Mouse (Mus musculus): Measurements from ENCODE around the gene Lyzl6.
A peak's percentile ranks its signal among the peaks of the same experiment; 100 is the strongest.

The Lyzl6 gene

DNA sequence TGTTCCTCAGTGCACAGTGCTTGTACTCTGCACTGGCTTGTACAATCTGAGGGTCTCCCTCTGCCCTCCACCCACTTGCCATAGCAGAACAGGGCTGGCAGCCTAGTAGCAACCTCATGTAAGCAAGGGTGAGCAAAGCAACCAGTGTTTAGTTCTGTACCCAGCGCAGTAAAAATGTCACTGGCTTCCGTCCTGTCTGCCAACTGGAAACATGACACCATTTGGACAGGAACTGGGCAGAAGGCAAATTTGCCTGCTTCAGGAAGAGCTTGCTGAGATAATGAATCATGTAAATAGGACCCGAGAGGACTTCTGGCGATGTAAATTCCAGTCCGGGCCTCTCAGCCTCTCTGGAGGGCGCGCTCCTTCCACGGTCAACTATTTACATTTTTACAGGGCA is 7.0 kb upstream of the Lyzl6 start:
- no peak for DNase-seq (ENCODE audit: low spot score in 2 of 2)

DNA sequence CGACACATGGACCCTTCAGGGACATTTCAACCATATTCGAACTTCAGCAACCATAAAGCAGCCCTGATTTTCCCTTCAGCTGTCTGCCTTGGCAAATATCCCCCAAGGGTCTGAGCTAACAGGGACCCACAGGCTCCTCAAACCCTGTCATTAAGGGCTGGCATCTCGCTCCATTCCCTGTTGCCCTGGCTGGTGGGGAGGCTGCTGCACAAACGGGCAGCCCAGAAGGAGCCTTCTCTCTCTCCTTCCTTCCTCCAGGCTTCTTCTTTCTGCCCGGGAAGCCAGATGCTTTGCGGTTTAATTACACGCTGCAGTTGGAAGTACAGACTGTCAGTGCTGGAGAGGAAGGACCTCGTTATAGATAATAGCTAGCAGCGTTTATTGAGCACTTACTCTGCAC is 4.5 kb upstream of the Lyzl6 start:
- DNase-seq (ENCODE audit: low spot score in 2 of 2): no peak

DNA sequence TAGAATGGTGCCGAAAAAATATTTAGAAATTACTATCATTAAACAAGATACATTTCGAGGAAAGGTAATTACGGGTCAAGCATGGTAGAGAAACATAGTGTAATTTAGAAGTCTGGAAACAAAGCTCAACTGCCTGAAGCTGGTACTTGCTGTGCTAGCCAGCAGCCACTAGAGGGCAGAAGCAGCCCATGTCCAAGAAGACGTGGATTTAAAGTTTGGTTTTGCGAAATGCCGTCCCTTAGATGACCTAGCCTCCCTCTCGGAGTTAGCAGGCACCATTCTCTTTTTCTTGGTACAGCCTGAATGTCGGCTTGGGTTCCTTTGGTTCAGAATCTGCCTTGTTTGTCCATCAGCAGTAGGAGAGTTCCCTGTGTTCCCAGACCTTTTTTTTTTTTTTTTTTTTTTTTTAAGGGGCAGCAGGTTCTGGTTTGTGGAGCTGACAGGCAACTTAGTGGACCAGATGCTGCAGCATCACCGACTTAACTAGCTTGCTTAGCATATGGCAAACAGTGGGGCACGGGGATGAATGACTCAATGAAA is 787 bp upstream of the Lyzl6 start:
- DNase-seq (ENCODE audit: low spot score in 2 of 2): peak; percentile 14 to 16

DNA sequence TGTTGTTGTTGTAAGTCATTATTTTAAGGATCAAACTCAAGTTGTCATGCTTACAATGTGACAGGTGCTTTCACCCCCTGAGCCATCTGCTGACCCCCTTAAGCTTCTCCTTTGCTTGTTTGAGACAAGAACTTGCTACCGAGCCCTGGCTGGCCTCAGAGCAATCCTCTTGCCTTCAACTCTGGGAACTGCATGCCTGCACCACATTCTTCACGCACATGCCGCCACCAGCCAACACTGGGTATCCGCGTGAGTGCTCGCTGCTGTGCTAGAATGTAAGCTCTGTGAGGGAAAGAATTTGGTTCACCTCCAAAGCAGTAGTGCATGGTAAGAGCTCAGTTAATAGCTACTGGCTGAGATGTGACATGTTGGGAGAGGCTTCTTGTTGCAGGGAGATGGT is 2.4 kb downstream of the Lyzl6 start:
- DNase-seq (ENCODE audit: low spot score in 2 of 2): no peak

DNA sequence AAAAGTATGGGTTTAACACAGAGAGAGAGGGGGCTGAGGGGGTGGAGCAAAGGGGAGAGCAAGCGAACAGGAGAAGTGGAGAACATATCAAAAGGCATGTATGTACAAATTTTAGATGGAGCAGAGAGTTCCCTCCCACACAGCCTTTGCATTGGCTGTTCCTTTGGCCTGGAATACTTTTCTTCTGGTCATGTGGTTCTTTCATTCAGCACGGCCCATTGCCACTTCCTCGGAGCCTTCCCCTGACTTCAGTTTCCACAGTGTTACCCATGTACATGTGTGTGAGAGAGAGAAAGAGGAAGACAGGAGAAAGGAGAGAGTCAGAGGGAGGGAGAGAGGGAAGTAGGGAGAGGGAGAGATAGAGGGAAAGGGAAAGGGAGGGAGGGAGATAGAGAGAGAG is 3.2 kb downstream of the Lyzl6 start:
- DNase-seq (ENCODE audit: low spot score in 2 of 2): no peak

DNA sequence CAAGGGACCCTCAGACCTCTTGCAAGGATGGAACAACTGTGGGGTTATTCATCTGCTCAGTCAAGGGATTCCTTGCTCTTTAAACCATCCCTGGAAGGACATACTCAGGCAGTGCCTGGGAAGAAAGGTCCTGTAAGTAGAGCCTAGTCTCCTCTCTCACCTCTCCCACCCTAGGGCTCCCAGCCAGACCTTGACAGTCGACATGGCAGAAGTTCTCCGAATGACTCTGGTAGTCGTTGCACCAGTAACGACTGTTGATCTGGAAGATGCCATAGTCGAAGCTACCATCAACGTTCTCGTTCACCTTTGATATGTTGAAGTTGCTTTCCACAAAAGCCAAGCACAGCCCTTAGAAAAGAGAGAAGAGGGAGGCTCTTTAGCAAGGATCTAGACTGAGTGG is 3.9 kb downstream of the Lyzl6 start:
- no peak for DNase-seq (ENCODE audit: low spot score in 2 of 2)

DNA sequence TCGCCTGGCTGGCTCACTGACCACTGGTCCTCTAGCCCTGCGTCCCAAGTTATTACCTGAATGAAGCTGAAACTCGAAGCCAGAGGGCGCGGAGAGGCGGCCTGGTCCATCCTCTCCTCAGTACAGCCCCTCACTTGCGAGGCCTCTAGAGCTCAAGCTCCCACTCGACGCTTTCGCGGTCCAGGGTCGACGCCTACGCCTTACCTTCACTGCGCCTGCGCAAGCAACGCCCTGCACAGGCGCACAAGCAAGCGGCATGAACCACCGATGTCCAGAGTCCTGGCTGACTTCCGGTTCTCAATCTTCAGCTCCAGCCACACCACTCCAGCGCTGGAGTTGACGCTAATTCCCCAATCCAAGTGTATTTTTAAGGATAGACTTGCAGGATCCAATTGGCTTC is 11.2 kb downstream of the Lyzl6 start:
- DNase-seq (ENCODE audit: low spot score in 2 of 2): no peak

DNA sequence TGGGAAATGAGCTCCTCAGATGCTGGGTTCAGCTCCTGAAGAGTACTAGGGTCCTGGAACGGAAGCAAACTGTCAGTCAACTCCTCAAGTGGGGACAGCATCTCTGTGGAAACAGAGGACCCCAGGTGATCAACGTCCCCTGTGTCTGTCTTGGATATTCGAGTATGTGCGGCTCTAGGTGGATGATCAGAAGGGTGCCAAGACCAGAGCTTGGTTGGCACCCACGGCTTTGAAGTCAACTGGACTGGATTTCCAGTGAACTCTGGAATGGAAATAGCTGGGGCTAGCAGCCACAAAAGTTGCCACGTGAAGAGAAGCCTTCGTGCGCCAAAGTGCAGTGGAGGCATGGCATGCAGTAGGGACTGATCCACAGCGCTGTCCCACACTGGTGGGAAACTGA is 17.6 kb downstream of the Lyzl6 start, which contains the start of gene Gm884:
Gm884 (minus strand) TSS at position 101 of the 400 bp plus-strand sequence.
- DNase-seq (ENCODE audit: low spot score in 2 of 2): no peak

DNA sequence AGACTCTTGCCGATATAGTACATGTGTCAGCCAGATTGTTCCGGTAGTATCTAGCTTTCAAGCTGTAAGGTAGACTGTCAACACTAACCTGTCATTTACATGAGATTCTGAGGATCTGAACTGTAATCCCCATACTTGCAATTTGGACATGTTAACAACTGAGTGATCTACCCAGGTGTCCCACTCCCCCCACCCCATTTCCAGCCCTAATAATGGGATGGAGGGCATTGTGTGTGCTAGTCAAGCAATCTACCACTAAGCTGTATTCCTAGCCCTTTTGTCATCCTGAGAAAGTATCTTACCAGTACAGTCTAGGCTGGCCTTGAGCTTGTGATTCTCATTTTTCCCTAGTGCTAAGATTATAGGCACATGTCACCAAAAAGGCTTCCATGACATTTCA is 27.9 kb downstream of the Lyzl6 start:
- DNase-seq (ENCODE audit: low spot score in 2 of 2): no peak

DNA sequence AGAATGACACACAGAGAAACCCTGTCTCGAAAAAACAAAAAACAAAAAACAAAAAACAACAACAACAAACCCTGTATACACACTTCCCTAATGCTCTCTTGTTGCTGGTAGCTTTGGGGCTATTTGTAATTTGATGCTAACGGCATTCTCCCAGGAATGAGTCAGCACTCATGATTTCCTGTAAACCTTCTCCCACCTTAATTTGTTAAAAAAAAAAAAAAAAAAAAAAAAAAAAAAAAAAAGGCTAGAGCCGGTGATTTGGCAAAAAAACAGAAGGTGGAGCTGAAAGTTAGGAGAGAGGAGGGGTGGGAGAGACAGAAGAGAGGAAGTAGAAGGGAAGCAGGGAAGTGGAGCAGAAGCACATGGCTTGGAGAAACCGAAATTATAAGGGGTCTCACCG is 32.1 kb downstream of the Lyzl6 start:
- DNase-seq (ENCODE audit: low spot score in 2 of 2): no peak
